Mouse (Mus musculus) left cerebral cortex, postnatal 10 days (tissue): ENCODE results near the gene Hist1h3c. TPM values are rescaled to one million over a fixed set of nuclear protein-coding genes. Genes with fewer than 3 reads are reported as not detected.
"Not testable (repeated sequence)": the region's sequence is repeated elsewhere in the genome, so short reads cannot be mapped to it uniquely, and the experiment has no call there.

Source experiments
- DNase-seq, 2 experiments: peaks; one replicate each; pipeline ENCODE4 v3.0.0; 2021 to 2022; ENCODE audit warnings: low spot score in 2 of 2, mixed read lengths in 1 of 2; ENCODE audit errors: extremely low spot score in 1 of 2
- intact Hi-C: fragments of 180-260 bp; cut with DNase I; formaldehyde crosslinking; loops from one replicate; pipeline ENCODE4 v1.15.1; 2025
- total RNA-seq, 2 experiments: library from RNA; stranded (reverse); gene quantifications; 2 replicates each; pipeline ENCODE4 v1.2.3; 2021

Hist1h3c gene
- total RNA-seq, 2 experiments from 2014 or later = 13.2 to 15.0 TPM

DNA sequence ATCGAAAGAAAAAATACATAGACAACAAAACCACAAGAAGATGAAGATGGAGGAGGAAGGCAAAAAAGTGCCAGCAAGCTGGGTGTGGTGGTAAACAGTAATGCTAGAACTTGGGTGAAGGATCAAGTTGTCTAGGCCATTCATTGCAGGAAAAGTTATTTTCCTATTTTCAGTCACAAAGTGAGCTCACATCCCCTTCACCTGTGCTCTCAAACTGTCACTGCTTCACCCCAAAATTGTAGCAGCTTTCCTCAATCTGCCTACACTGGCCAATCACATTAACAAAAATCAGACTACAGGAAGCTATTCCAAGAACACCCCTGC lies 14.5 kb upstream of the Hist1h3c start:
- DNase-seq = no peak
- intact Hi-C loops = loop anchor here (10.0 kb wide), 1 partner anchor 205 kb away; the partner anchor contains the start of genes Hist1h1d and Hist1h4f

DNA sequence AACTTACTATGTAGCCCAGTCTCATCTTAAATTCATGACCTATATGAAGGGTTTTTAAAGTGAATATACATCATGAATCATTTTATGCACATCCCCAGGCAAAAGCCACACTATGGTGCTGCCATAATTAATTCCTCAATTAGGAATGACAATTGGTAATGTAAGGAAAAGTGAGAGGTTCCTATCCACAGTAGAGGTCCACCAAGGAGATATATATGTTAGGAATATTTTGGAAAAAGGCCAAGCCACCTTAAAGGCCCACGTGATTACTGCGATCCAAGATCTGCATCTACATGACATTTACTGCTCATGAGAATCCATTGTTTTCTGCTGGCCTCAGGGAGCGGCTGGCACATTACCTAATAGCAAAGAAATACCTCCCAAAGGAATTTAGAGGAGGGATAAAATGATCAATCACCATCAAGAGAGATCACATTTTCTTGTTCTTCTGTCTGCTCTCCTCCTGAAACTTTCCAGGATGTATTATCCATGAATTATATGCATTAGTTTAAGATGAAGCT lies 13.9 kb upstream of the Hist1h3c start:
- DNase-seq = no peak
- intact Hi-C loops = loop anchor here (10.0 kb wide), 1 partner anchor 205 kb away; the partner anchor contains the start of genes Hist1h1d and Hist1h4f

DNA sequence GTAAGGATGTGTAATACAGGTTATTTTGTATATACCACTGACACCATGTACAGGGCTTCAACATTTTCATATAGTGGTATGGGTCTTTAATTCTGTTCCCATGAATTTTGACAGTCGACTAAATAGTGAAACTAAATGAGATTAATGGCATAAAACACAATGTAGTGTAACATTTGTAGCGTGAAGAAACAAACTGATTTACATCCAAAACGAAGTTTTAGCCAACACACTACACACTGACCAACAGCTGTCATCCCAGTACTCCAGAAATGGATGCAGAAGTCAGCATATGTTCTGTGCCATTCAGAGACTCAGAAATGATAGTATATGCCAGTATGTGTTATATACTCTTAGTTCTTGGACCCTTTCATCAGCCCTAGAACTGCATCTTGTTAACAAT lies 12.5 kb upstream of the Hist1h3c start:
- intact Hi-C loops = loop anchor here (10.0 kb wide), 1 partner anchor 203 kb away; the partner anchor contains the start of genes Hist1h1d and Hist1h4f
- no peak for DNase-seq

DNA sequence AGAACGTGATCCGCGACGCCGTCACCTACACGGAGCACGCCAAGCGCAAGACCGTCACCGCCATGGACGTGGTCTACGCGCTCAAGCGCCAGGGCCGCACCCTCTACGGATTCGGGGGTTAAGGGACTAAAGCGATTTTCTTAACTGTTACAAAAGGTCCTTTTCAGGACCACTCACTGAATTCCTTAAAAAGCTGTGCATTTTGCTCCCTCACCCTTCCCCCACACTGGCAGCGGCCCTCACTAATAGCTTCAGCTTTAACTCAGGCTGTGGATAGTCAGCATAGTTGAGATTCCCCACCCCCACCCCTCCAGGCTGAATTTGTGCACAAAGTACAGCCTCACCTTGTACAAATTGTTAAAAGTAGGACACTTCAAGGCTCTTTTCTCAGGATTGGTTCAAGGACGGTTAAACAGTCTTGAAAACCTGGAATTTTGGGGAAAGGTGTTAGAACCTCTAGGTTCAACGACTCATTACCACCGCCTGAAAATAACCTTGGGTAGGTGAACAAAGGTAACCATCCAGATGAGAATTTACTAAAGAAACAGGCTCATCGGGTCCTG lies 11.9 kb upstream of the Hist1h3c start:
- intact Hi-C loops = loop anchor here (10.0 kb wide), 1 partner anchor 202 kb away; the partner anchor contains the start of genes Hist1h1d and Hist1h4f
- no peak for DNase-seq

DNA sequence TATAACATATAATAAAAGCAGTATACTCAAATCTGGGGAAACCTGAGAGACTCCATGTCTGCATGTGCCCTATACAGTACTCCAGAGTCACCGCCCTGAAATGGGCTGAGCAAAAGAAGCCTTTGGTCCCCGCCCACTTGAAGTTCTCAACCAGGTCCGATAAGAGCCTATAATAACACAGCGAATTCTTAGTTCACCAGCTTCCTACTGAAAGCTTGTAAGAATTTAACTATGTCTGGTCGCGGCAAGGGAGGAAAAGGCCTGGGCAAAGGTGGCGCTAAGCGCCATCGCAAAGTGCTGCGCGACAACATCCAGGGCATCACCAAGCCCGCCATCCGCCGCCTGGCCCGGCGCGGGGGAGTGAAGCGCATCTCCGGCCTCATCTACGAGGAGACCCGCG lies 11.4 kb upstream of the Hist1h3c start, which contains the start of gene Hist1h4b:
Gene Hist1h4b (plus strand): TSS at position 224 of the 400 bp plus-strand sequence.
- intact Hi-C loops = loop anchor here (10.0 kb wide), 1 partner anchor 202 kb away; the partner anchor contains the start of genes Hist1h1d and Hist1h4f
- peak; percentile 87 to 94 for DNase-seq

DNA sequence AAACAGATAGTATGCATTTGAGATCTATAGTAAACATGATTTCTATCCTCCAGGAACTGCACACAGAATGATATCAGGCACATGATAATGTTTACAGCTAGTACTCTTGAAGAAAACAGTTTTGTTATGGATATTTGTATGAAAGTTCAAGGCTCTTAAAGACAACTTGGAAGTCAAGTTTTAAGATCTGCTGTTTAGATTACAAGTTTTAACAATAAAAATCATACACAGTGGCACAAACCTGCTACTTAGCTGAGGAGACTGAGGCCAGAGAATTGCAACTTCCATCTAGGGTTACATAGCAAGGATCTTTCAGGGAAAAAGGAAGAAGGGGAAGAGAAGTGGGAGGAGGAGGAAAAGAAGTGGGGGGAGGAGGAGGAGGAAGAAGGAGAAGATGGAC lies 9.6 kb upstream of the Hist1h3c start:
- intact Hi-C loops = loop anchor here (10.0 kb wide), 1 partner anchor 200 kb away; the partner anchor contains the start of genes Hist1h1d and Hist1h4f
- no peak for DNase-seq

DNA sequence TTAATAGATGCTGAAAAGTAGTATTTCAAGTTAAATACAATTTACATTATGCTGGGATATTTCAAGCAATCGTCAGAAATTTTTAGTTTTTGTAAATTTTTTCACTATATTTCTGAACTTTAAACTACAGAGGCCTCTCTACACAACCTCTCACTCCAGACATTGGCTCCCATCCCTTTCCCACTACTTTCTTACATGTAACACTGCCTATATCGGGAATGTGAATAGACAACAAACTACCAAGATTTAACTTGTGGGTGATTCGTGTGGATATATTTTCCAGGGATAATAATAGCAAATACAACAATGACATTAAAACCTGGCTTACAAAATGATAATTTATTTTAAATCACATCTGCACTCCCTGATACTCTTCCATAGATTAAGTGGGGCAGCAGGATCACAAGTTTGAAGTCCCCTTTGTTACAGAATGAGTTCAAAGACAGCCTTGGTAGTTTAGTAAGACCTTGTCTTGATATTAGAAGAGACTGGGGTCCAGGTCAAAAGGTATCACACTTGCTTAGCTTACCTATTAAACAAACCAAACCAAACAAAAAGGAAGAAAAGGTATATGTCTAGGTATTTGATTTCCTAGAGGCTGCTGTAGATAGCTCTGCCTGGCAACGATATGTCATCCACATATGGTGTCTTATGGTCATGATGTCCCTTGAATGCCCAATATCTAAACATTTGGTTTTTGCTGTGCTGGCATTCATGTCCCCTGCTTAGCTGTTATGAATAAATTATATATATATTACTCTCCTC lies 8.1 kb upstream of the Hist1h3c start:
- no peak for DNase-seq
- intact Hi-C loops = loop anchor here (10.0 kb wide), 1 partner anchor 199 kb away; the partner anchor contains the start of genes Hist1h1d and Hist1h4f

DNA sequence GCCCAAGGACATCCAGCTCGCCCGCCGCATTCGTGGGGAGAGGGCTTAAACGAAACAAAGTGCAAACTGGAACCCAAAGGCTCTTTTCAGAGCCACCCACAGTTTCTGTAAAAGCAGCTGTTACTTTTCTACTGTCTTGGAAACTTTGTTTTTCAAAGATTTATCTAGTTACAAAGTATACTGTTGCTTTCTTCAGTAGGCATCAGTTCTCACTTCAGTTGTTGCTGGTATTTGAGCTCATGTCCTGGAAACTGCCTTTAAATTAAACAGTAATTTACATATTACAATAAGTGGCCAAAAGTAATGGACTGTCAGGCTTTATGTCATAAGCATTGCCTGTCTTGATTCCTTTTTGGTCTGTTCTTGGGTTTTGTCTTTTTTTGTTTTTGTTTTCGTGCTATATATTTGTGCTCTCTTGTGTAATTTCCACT lies 7.4 kb upstream of the Hist1h3c start:
- intact Hi-C loops = loop anchor here (10.0 kb wide), 1 partner anchor 198 kb away; the partner anchor contains the start of genes Hist1h1d and Hist1h4f
- DNase-seq = no peak

DNA sequence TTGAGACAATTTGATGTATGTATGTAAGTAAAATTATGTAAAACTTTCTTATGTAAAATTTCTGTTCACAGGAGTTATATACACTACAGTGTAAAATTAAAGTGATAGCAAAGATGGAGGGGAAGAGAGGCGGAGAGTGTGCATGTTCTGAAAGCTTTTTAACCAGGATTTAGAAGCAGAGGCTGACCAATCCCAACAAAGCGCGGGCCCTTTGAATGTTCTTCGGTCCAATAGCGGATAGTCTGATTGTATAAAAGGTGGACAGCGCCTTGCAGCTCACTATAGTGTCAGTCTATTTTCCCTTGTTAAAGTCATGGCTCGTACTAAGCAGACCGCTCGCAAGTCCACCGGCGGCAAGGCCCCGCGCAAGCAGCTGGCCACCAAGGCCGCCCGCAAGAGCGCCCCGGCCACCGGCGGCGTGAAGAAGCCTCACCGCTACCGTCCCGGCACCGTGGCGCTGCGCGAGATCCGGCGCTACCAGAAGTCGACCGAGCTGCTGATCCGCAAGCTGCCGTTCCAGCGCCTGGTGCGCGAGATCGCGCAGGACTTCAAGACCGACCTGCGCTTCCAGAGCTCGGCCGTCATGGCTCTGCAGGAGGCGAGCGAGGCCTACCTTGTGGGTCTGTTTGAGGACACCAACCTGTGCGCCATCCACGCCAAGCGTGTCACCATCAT lies 6.8 kb upstream of the Hist1h3c start, which contains the start of gene Hist1h3b:
Gene Hist1h3b (plus strand): TSS at position 201 of the 675 bp plus-strand sequence.
- intact Hi-C loops = loop anchor here (10.0 kb wide), 1 partner anchor 197 kb away; the partner anchor contains the start of genes Hist1h1d and Hist1h4f

DNA sequence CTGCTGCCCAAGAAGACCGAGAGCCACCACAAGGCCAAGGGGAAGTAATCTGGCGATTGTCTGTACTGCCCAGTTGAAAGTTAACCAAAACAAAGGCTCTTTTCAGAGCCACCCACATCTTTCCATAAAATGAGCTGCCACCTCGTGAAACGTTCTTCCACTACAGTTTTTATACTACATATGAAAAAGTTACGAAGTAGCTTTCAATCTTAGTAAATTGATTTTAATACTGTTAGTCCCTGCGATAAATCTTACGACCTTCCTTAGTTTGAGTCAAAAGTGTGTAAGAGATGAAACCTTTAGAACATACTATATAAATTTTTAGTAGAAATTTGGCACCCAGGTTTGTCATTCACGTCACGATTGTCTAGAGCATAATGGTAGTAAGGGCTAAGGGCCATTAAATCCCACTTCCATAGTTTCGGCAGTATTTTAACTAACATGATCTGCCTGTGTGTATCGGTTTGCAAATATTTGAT lies 6.1 kb upstream of the Hist1h3c start:
- DNase-seq = no peak
- intact Hi-C loops = loop anchor here (10.0 kb wide), 1 partner anchor 197 kb away; the partner anchor contains the start of genes Hist1h1d and Hist1h4f

More for the DNA sequence above, 6.8 kb upstream of the Hist1h3c start, which contains the start of gene Hist1h3b:
- DNase-seq = peak; percentile 91 to 94

DNA sequence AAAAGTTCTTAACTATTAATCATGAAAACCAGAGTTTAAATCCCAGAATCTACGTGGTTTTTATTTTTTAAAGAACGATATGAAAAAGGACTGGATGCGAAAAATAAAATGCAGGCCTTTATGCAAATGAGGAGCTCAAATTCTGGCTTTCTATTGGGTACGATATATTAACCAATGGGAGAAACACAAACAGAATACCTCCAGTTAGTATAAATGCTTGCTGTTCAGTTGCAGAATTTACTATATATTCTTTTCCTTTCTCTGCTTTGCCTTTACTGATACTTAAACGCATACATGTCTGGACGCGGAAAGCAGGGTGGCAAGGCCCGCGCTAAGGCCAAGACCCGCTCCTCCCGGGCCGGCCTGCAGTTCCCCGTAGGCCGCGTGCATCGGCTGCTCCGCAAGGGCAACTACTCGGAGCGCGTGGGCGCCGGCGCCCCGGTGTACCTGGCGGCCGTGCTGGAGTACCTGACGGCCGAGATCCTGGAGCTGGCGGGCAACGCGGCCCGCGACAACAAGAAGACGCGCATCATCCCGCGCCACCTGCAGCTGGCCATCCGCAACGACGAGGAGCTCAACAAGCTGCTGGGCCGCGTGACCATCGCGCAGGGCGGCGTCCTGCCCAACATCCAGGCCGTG lies 5.6 kb upstream of the Hist1h3c start, which contains the start of gene Hist1h2ab:
Gene Hist1h2ab (plus strand): TSS at position 288 of the 639 bp plus-strand sequence.
- intact Hi-C loops = loop anchor here (10.0 kb wide), 1 partner anchor 196 kb away; the partner anchor contains the start of genes Hist1h1d and Hist1h4f
- not testable (repeated sequence) for DNase-seq

DNA sequence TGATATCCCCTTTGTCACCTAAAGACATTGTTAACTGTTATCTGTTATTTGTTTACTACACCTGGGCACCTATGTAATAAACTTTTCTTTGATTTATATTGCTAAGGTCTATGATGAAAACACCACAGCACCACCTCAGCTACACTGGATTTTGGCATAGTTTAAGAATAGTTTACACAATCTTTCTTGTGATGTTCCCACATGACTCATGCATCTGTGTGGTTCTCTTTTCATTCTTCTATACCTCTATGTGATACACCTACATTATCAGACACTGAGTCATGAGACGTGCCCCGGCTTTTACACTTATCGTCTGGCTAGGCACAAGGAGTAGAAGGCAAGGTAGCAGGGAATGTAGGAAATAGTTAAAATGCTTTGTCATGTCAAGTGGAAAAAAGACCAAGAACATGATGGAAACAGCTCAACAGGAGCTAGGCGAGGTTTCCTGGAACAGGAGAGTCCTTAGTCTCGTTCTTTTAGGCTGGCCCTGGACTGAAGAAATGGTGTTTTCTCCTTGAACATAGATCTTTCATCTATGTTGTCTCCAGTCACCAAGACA lies 4.2 kb upstream of the Hist1h3c start:
- intact Hi-C loops = loop anchor here (10.0 kb wide), 1 partner anchor 195 kb away; the partner anchor contains the start of genes Hist1h1d and Hist1h4f
- no peak for DNase-seq

DNA sequence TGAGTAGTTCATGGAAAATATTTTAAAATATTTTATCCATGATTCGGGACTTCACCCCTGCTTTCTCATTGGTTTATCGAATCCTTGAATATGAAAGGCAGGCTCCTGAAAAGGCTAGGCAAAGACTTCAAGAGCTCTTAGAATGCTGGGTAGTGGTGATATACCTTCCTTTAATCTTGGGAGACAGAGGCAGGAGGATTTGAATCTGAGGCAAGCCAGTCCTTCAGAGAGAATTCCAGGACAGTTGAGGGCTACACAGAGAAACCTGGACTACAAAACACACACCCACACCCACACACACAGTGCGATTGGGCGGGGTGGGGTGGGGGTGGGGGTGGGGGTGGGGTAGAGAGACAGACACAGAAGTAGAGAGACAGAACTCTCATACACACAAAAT lies 2.5 kb upstream of the Hist1h3c start:
- intact Hi-C loops = no loop called here
- no peak for DNase-seq

DNA sequence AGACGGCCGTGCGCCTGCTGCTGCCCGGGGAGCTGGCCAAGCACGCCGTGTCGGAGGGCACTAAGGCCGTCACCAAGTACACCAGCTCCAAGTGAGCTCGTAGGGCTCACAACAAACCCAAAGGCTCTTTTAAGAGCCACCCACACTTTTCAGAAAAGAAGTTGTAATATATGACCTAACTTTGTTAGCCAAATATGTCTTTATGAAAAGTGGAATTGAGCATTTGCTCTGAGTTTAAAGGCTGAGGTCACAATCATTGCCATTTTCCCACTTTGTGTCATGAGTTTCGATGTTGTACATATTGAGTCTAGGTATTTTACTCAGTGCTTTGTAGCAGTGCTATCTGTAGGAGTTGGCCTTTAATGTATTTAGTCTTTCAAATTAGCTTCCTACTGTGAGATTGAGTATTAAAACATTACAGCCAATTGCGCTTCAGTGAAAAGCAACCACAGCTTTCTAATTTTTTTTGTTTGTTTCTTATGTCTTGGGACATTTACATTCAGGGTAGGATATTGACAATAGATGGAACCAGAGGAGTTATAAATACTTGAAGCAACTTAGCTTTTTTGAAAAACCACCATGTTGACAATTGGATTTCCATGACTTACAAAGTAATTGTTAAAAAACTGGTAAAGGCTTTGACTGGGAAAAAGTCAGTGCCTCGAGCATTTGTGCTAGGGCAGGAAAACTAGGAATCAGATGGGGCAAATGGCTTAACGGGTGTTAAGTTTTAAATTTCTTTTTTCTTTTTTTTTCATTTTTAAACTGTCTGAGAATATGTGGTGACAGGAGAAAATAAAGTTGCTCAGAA lies 1.9 kb upstream of the Hist1h3c start:
- intact Hi-C loops = no loop called here
- DNase-seq = no peak

DNA sequence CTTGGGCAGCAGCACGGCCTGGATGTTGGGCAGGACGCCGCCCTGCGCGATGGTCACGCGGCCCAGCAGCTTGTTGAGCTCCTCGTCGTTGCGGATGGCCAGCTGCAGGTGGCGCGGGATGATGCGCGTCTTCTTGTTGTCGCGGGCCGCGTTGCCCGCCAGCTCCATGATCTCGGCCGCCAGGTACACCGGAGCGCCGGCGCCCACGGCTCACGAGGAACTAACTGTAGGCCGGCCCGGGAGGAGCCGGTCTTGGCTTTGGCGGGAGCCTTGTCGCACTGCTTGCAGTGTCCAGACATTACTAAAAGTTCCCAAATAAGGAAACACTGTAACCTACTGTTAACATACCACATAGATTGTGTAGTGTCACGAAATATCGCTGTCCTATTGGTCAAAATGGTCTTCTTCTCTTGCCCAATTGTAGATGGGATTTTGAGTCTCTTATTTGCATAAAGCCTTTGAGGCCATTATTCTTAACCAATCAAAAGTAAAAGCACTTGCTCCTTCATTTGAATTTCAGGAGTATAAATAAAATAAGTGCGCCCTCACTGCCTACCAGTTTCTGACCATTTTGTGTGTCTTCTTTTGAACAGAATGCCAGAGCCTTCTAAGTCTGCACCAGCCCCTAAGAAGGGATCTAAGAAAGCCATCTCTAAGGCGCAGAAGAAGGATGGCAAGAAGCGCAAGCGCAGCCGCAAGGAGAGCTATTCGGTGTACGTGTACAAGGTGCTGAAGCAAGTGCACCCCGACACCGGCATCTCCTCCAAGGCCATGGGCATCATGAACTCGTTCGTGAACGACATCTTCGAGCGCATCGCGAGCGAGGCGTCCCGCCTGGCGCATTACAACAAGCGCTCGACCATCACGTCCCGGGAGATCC lies 1.0 kb upstream of the Hist1h3c start, which contains the start of gene Hist1h2bb:
Gene Hist1h2bb (plus strand): TSS at position 534 of the 880 bp plus-strand sequence.
- DNase-seq = peak; percentile 72 to 85
- intact Hi-C loops = not testable (repeated sequence)
